Mouse (Mus musculus): ENCODE measurements around the gene Cltb. TPM values are rescaled to one million over a fixed set of nuclear protein-coding genes. Genes with fewer than 3 reads are reported as not detected.

Gene Cltb
- polyA plus RNA-seq, 1 experiment from 2014 or later = 28.1 TPM

Small RNAs within 50 kb of the gene (microRNA-seq; reads per million reads assigned to microRNA genes)
- gene Gm24195 = not detected

Other genes with a start within 250 kb of the Cltb start
- 14.7 and 14.8 TPM in 2 replicates for gene Cplx2, start 240.0 kb downstream of the Cltb start, polyA plus RNA-seq (2014; fragmentation: Nextera tagmentation; extraction: Ambion mirVana)
- 161 and 163 TPM in 2 replicates for gene Thoc3, start 142.5 kb downstream of the Cltb start, polyA plus RNA-seq (2014; fragmentation: Nextera tagmentation; extraction: Ambion mirVana)
- 14.1 and 17.8 TPM in 2 replicates for gene Simc1, start 107.6 kb downstream of the Cltb start, polyA plus RNA-seq (2014; fragmentation: Nextera tagmentation; extraction: Ambion mirVana)
- gene 4833439L19Rik, start 45.9 kb downstream of the Cltb start, polyA plus RNA-seq (2014; fragmentation: Nextera tagmentation; extraction: Ambion mirVana) = 263 and 264 TPM in 2 replicates
- 28.5 and 29.7 TPM in 2 replicates for gene Arl10, start 36.3 kb downstream of the Cltb start, polyA plus RNA-seq (2014; fragmentation: Nextera tagmentation; extraction: Ambion mirVana)
- gene Nop16, start 21.3 kb downstream of the Cltb start, polyA plus RNA-seq (2014; fragmentation: Nextera tagmentation; extraction: Ambion mirVana) = 65.1 and 67.0 TPM in 2 replicates
- gene Higd2a, start 21.1 kb downstream of the Cltb start, polyA plus RNA-seq (2014; fragmentation: Nextera tagmentation; extraction: Ambion mirVana) = 164 and 168 TPM in 2 replicates
- gene Faf2, start 10.4 kb upstream of the Cltb start, polyA plus RNA-seq (2014; fragmentation: Nextera tagmentation; extraction: Ambion mirVana) = 86.9 and 90.9 TPM in 2 replicates
- 88.6 and 111 TPM in 2 replicates for gene Rnf44, start 82.6 kb upstream of the Cltb start, polyA plus RNA-seq (2014; fragmentation: Nextera tagmentation; extraction: Ambion mirVana)
- 0.06 TPM in 1 of 2 replicates, not detected in the other for gene Cdhr2, start 90.1 kb upstream of the Cltb start, polyA plus RNA-seq (2014; fragmentation: Nextera tagmentation; extraction: Ambion mirVana)
- 9.8 and 10.8 TPM in 2 replicates for gene Gprin1, start 138.5 kb upstream of the Cltb start, polyA plus RNA-seq (2014; fragmentation: Nextera tagmentation; extraction: Ambion mirVana)
- 1.3 TPM in 2 replicates for gene Sncb, start 155.3 kb upstream of the Cltb start, polyA plus RNA-seq (2014; fragmentation: Nextera tagmentation; extraction: Ambion mirVana)
- not detected in 2 replicates for gene Eif4e1b, start 172.7 kb upstream of the Cltb start, polyA plus RNA-seq (2014; fragmentation: Nextera tagmentation; extraction: Ambion mirVana)
- gene Tspan17, start 178.0 kb upstream of the Cltb start, polyA plus RNA-seq (2014; fragmentation: Nextera tagmentation; extraction: Ambion mirVana) = 13.3 and 15.9 TPM in 2 replicates

Measured in midbrain, embryonic 11.5 days (tissue).